12 mouse cellular contexts compared by ENCODE assay signal in the genomic region with DNA sequence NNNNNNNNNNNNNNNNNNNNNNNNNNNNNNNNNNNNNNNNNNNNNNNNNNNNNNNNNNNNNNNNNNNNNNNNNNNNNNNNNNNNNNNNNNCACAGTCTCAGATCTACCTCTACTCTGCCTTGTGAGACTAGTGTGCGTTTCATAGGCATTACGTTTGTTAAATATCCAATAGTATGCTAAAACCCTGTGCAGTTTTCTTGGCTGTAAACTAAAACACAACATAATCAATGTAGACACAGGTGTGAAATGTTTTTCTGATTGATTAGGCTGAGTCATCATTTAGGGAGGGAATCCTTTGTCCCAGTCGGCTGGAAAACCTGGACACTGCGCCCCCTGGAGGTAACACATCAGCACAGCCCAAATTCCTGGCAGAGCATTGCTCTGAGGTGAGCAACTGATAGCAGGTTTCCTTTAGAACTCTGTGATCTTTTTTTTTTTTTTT. TPM values are rescaled to one million over a fixed set of nuclear protein-coding genes. Genes with fewer than 3 reads are reported as not detected.
A peak's percentile ranks its signal among the peaks of the same experiment; 100 is the strongest.
DNase-seq lines count a peak whose midpoint lies in the region; ATAC-seq and TF ChIP-seq lines count a peak whose summit lies in the region.
"Had no signal": no experiment of that assay in that cellular context is flagged by ENCODE, and none has a peak within 500 bp of the region (broad histone marks: within the 10 kb centered on the region; RNA-seq: fewer than 3 reads in every experiment).

No protein-coding gene starts in this region.

- no peaks in the 10 kb centered on the region for H3K36me3 ChIP-seq in heart, adult 2 months (ENCODE audit: control insufficient read depth, insufficient read depth, low read length)
- H3K36me3 ChIP-seq in heart, embryonic 10.5 days, result no peaks in the 10 kb centered on the region
- no peaks in the 10 kb centered on the region for H3K36me3 ChIP-seq in midbrain, embryonic 11.5 days (ENCODE audit: control insufficient read depth, insufficient read depth, low read length)
- no peaks in the 10 kb centered on the region for H3K36me3 ChIP-seq in midbrain, embryonic 13.5 days
- no peaks in the 10 kb centered on the region for H3K36me3 ChIP-seq in G1E (replicated peaks)
- H3K36me3 ChIP-seq in heart, embryonic 11.5 days (ENCODE audit: control insufficient read depth, insufficient read depth, low read length), result no peaks in the 10 kb centered on the region
- H3K36me3 ChIP-seq: embryonic facial prominence, embryonic 10.5 days; hindbrain, embryonic 15.5 days; midbrain, embryonic 12.5 days had no signal

- no peak overlapping the region for H3K27ac ChIP-seq in heart, adult 2 months
- no peak overlapping the region for H3K27ac ChIP-seq in heart, embryonic 10.5 days
- H3K27ac ChIP-seq in midbrain, embryonic 11.5 days (ENCODE audit: low read depth, low read length), result no peak overlapping the region
- H3K27ac ChIP-seq in midbrain, embryonic 13.5 days, result no peak overlapping the region
- H3K27ac ChIP-seq in heart, embryonic 11.5 days (ENCODE audit: low read depth, low read length), result no peak overlapping the region
- H3K27ac ChIP-seq: embryonic facial prominence, embryonic 10.5 days; hindbrain, embryonic 15.5 days; midbrain, embryonic 12.5 days had no signal

- H3K4me2 ChIP-seq in midbrain, embryonic 11.5 days, result no peak overlapping the region
- H3K4me2 ChIP-seq in midbrain, embryonic 13.5 days (replicated peaks), result no peak overlapping the region
- no peak overlapping the region for H3K4me2 ChIP-seq in heart, embryonic 11.5 days
- H3K4me2 ChIP-seq: hindbrain, embryonic 15.5 days; midbrain, embryonic 12.5 days had no signal

- TF ChIP-seq CTCF in heart, adult 2 months (IDR thresholded peaks at IDR 0.05), result peak; percentile 48
- peak; percentile 19; the same call in 1 of the 2 replicates for TF ChIP-seq CTCF in G1E (IDR thresholded peaks at IDR 0.05; ENCODE audit: low read depth, low read length)

- no peaks in the 10 kb centered on the region for H3K4me1 ChIP-seq in heart, adult 2 months (ENCODE audit: control insufficient read depth, insufficient read depth, low read length)
- H3K4me1 ChIP-seq in heart, embryonic 10.5 days, result peaks cover 5% of the 10 kb centered on the region
- H3K4me1 ChIP-seq in midbrain, embryonic 11.5 days (ENCODE audit: control insufficient read depth, insufficient read depth, low read length), result no peaks in the 10 kb centered on the region
- no peaks in the 10 kb centered on the region for H3K4me1 ChIP-seq in midbrain, embryonic 13.5 days (replicated peaks)
- peaks cover 28% of the 10 kb centered on the region for H3K4me1 ChIP-seq in G1E (ENCODE audit: insufficient read depth, low read depth, low read length)
- H3K4me1 ChIP-seq in heart, embryonic 11.5 days (ENCODE audit: control insufficient read depth, insufficient read depth, low read length), result no peaks in the 10 kb centered on the region
- H3K4me1 ChIP-seq: hindbrain, embryonic 15.5 days had no signal

- intact Hi-C loops in heart, adult 2 months (cut with DNase I), result loop anchor here (5.0 kb wide), 1 partner anchor 73 kb away; no protein-coding TSS in a partner anchor

- no peak for DNase-seq in heart, adult 2 months
- no peak for DNase-seq in heart, embryonic 10.5 days (ENCODE audit: low spot score)
- DNase-seq in midbrain, embryonic 11.5 days (ENCODE audit: low spot score, missing footprints), result peak; percentile 85
- DNase-seq in G1E (ENCODE audit: low spot score), result no peak
- peak; percentile 43 for DNase-seq in naive thymus-derived CD4-positive, alpha-beta T cell, adult 2 months (ENCODE audit: low read depth)
- DNase-seq in cerebellum, adult 11-12 months, result no peak

- no peak for TF ChIP-seq POLR2A in heart, adult 2 months (IDR thresholded peaks at IDR 0.05; ENCODE audit: insufficient read depth, low read depth, low read length)

- H3K27me3 ChIP-seq in heart, adult 2 months (ENCODE audit: control insufficient read depth, insufficient read depth, low read length), result no peaks in the 10 kb centered on the region
- H3K27me3 ChIP-seq in heart, embryonic 10.5 days (ENCODE audit: insufficient read depth, poor library complexity, severe bottlenecking), result no peaks in the 10 kb centered on the region
- H3K27me3 ChIP-seq in midbrain, embryonic 11.5 days (ENCODE audit: control insufficient read depth, insufficient read depth, low read length), result no peaks in the 10 kb centered on the region
- no peaks in the 10 kb centered on the region for H3K27me3 ChIP-seq in midbrain, embryonic 13.5 days
- H3K27me3 ChIP-seq in G1E (ENCODE audit: insufficient read depth, low read length), result 0 out of 2 replicates have a peak, but pooled peaks cover under 1% of the 10 kb centered on the region
- no peaks in the 10 kb centered on the region for H3K27me3 ChIP-seq in heart, embryonic 11.5 days (ENCODE audit: control insufficient read depth, insufficient read depth, low read length)
- H3K27me3 ChIP-seq: hindbrain, embryonic 15.5 days; midbrain, embryonic 12.5 days had no signal

- no peaks in the 10 kb centered on the region for H3K79me2 ChIP-seq in heart, adult 2 months (replicated peaks; ENCODE audit: control insufficient read depth, insufficient read depth, low read length)

- 65% methylated on average over 4 of the region's 4 CpGs for WGBS in heart, adult 2 months
- WGBS in heart, embryonic 10.5 days, result 69% methylated on average over 4 of the region's 4 CpGs
- 68% methylated on average over 4 of the region's 4 CpGs for WGBS in midbrain, embryonic 11.5 days
- WGBS in midbrain, embryonic 13.5 days, result 68% methylated on average over 4 of the region's 4 CpGs
- 71% methylated on average over 4 of the region's 4 CpGs for WGBS in heart, embryonic 11.5 days (ENCODE audit: insufficient replicate concordance)

- TF ChIP-seq EP300 in heart, adult 2 months (IDR thresholded peaks at IDR 0.05; ENCODE audit: insufficient read depth, low read depth, low read length), result no peak

- H3K9me3 ChIP-seq in heart, embryonic 10.5 days, result no peaks in the 10 kb centered on the region
- no peaks in the 10 kb centered on the region for H3K9me3 ChIP-seq in midbrain, embryonic 11.5 days (ENCODE audit: control insufficient read depth, low read length)
- H3K9me3 ChIP-seq in midbrain, embryonic 13.5 days, result no peaks in the 10 kb centered on the region
- H3K9me3 ChIP-seq in G1E (replicated peaks), result no peaks in the 10 kb centered on the region
- H3K9me3 ChIP-seq in heart, embryonic 11.5 days (replicated peaks; ENCODE audit: control insufficient read depth, low read length), result no peaks in the 10 kb centered on the region
- H3K9me3 ChIP-seq: embryonic facial prominence, embryonic 10.5 days; hindbrain, embryonic 15.5 days; midbrain, embryonic 12.5 days had no signal

- no peak overlapping the region for H3K9ac ChIP-seq in heart, adult 2 months (ENCODE audit: low read depth, low read length)
- H3K9ac ChIP-seq in midbrain, embryonic 11.5 days (ENCODE audit: low read length), result no peak overlapping the region
- H3K9ac ChIP-seq in midbrain, embryonic 13.5 days (replicated peaks), result no peak overlapping the region
- no peak overlapping the region for H3K9ac ChIP-seq in heart, embryonic 11.5 days (ENCODE audit: low read depth, low read length)
- H3K9ac ChIP-seq: hindbrain, embryonic 15.5 days; midbrain, embryonic 12.5 days had no signal

- no peak overlapping the region for H3K4me3 ChIP-seq in heart, adult 2 months
- no peak overlapping the region for H3K4me3 ChIP-seq in heart, embryonic 10.5 days
- no peak overlapping the region for H3K4me3 ChIP-seq in midbrain, embryonic 11.5 days (ENCODE audit: low read depth, low read length)
- H3K4me3 ChIP-seq in midbrain, embryonic 13.5 days (replicated peaks), result no peak overlapping the region
- H3K4me3 ChIP-seq in G1E (ENCODE audit: low read depth, low read length), result no peak overlapping the region
- H3K4me3 ChIP-seq in heart, embryonic 11.5 days (ENCODE audit: low read depth, low read length), result no peak overlapping the region
- H3K4me3 ChIP-seq: embryonic facial prominence, embryonic 10.5 days; hindbrain, embryonic 15.5 days; midbrain, embryonic 12.5 days had no signal

- ATAC-seq in midbrain, embryonic 11.5 days (ENCODE audit: low FRiP score), result no peak
- no peak for ATAC-seq in midbrain, embryonic 13.5 days
- no peak for ATAC-seq in G1E (ENCODE audit: extremely low read depth, insufficient number of reproducible peaks, low FRiP score, poor library complexity, severe bottlenecking)
- ATAC-seq in heart, embryonic 11.5 days (replicated peaks; ENCODE audit: insufficient number of reproducible peaks, low FRiP score, low TSS enrichment), result no peak
- ATAC-seq: activated CD4-positive, CD25-positive, alpha-beta regulatory T cell, adult 4 months had no signal

RNA-seq across cellular contexts. Expression of gene Rps6ka1, which starts 48.2 kb away (rescaled TPM):
- total RNA-seq in heart, adult 2 months (2021), result 1 to 10 TPM; 4.4 to 4.8 TPM
- polyA plus RNA-seq in heart, adult 2 months (2012; rRNA removed), result 5.9 and 7.1 TPM in 2 replicates
- polyA plus RNA-seq in heart, embryonic 10.5 days (2016; fragmentation: Nextera tagmentation; extraction: Ambion mirVana), result 31.1 and 39.9 TPM in 2 replicates
- polyA plus RNA-seq in midbrain, embryonic 11.5 days (2014; fragmentation: Nextera tagmentation; extraction: Ambion mirVana), result 22.2 and 25.2 TPM in 2 replicates
- 19.0 and 19.2 TPM in 2 replicates for polyA plus RNA-seq in midbrain, embryonic 13.5 days (2015; fragmentation: Nextera tagmentation; extraction: Ambion mirVana)
- total RNA-seq in G1E (2014; fragmentation: Nextera tagmentation) (27.3 and 29.6 TPM in 2 replicates), G1E (2017) (29.7 and 35.9 TPM in 2 replicates)
- polyA plus RNA-seq in G1E (2012), result 22.3 and 27.4 TPM in 2 replicates
- polyA plus RNA-seq in heart, embryonic 11.5 days (2014; fragmentation: Nextera tagmentation; extraction: Ambion mirVana), result 20.9 and 23.1 TPM in 2 replicates

Comparison
In these comparisons a context has a peak if more than half of its experiments do, and no peak if none do; other contexts are left out.
1. DNase-seq: peak in midbrain, embryonic 11.5 days (single experiment) and naive thymus-derived CD4-positive, alpha-beta T cell, adult 2 months (single experiment); none in heart, adult 2 months (0 of 2), heart, embryonic 10.5 days (single experiment), G1E (single experiment) and cerebellum, adult 11-12 months (single experiment).